Mouse (Mus musculus) lung, adult 2 months (tissue): ENCODE measurements around the gene Lrrc4b.

Experiments used
- CTCF ChIP-seq: fragments of 200-500 bp; IDR thresholded peaks from 2 replicates; pipeline ENCODE4 v1.5.1; 2011; ENCODE audit warnings: mild to moderate bottlenecking, low read length, control low read depth; ENCODE audit not compliant: insufficient read depth
- POLR2A ChIP-seq: fragments of 200-500 bp; IDR thresholded peaks from 2 replicates; pipeline ENCODE4 v1.6.1; 2011; ENCODE audit warnings: low read depth, mild to moderate bottlenecking, control low read depth, low read length, borderline replicate concordance; ENCODE audit errors: extremely low read depth

GRCm38 (mm10) chr7:44427666-44428065 is 1.2 kb upstream of the Lrrc4b start:
- TF ChIP-seq POLR2A (no peak), CTCF (no peak)
